Mouse (Mus musculus): ENCODE measurements at regions not wholly inside any gene's neighbourhood (a gene's known extent, or its start where the extent isn't known, plus 50 kb on each side); places are given as distances from the start of the nearest gene placed in this dataset.

- WGBS: 72% methylated on average over 2 of the region's 2 CpGs
- DNase-seq (ENCODE audit: low spot score) (no peak), ATAC-seq (ENCODE audit: low FRiP score, low TSS enrichment) (no peak)
- TF ChIP-seq CTCF (IDR thresholded peaks at IDR 0.05; ENCODE audit: low read depth) (peak; percentile 27; the same call in 1 of the 2 replicates), EP300 (optimal IDR thresholded peaks at IDR 0.05) (no peak)
- H3K27me3 ChIP-seq (ENCODE audit: control insufficient read depth, insufficient read depth, low read length): no peaks in the 10 kb centered on the region
- H3K36me3 ChIP-seq (ENCODE audit: control insufficient read depth, insufficient read depth, low read length): no peaks in the 10 kb centered on the region
- no peaks in the 10 kb centered on the region for H3K9me3 ChIP-seq (ENCODE audit: control insufficient read depth, low read length)
- H3K9ac ChIP-seq (ENCODE audit: low read length): no peak overlapping the region
- no peaks in the 10 kb centered on the region for H3K4me1 ChIP-seq (replicated peaks; ENCODE audit: control insufficient read depth, insufficient read depth)
- H3K4me2 ChIP-seq (replicated peaks; ENCODE audit: low read depth): no peak overlapping the region
- H3K4me3 ChIP-seq (ENCODE audit: low read depth, low read length): no peak overlapping the region
- no peak overlapping the region for H3K27ac ChIP-seq (replicated peaks)
Measured at GRCm38 (mm10) chr3:128247816-128248215, 351.7 kb upstream of the Fam241a start.

- Histone ChIP-seq H3K4me1 (replicated peaks; ENCODE audit: control insufficient read depth, insufficient read depth) (no peaks in the 10 kb centered on the region), H3K27ac (replicated peaks) (no peak overlapping the region), H3K9ac (ENCODE audit: low read length) (no peak overlapping the region), H3K36me3 (ENCODE audit: control insufficient read depth, insufficient read depth, low read length) (no peaks in the 10 kb centered on the region), H3K9me3 (ENCODE audit: control insufficient read depth, low read length) (no peaks in the 10 kb centered on the region), H3K27me3 (ENCODE audit: control insufficient read depth, insufficient read depth, low read length) (no peaks in the 10 kb centered on the region), H3K4me2 (replicated peaks; ENCODE audit: low read depth) (no peak overlapping the region), H3K4me3 (ENCODE audit: low read depth, low read length) (no peak overlapping the region)
- TF ChIP-seq EP300 (optimal IDR thresholded peaks at IDR 0.05) (no peak), CTCF (IDR thresholded peaks at IDR 0.05; ENCODE audit: low read depth) (no peak)
- ATAC-seq (ENCODE audit: low FRiP score, low TSS enrichment): no peak
- no peak for DNase-seq (ENCODE audit: low spot score)
- 29% methylated on average over 7 of the region's 7 CpGs for WGBS
Measured at GRCm38 (mm10) chr3:128239813-128240421, 343.8 kb upstream of the Fam241a start.

DNA sequence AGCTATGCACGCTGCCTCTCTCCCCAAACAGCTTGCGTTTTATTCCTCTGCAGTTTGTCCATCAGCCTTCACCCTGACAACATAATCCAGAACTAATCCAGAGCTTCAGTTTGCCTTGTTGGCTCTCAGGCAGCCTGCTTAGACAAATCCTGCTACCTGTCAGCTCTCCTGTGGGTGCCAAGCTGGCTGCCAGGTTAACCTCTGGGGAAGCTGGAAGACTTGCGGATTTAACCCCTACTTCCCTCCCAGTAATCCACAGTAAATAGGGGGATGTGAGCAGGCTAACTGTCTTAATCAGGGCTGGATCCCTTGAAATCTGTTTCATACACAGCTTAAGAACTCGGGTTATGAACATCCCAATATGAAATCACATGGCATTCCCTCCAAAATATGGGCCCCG lies 334.3 kb upstream of the Fam241a start:
- 51% methylated on average over 5 of the region's 5 CpGs for WGBS
- TF ChIP-seq EP300 (optimal IDR thresholded peaks at IDR 0.05) (no peak), CTCF (IDR thresholded peaks at IDR 0.05; ENCODE audit: low read depth) (no peak)
- ATAC-seq (ENCODE audit: low FRiP score, low TSS enrichment): no peak

DNA sequence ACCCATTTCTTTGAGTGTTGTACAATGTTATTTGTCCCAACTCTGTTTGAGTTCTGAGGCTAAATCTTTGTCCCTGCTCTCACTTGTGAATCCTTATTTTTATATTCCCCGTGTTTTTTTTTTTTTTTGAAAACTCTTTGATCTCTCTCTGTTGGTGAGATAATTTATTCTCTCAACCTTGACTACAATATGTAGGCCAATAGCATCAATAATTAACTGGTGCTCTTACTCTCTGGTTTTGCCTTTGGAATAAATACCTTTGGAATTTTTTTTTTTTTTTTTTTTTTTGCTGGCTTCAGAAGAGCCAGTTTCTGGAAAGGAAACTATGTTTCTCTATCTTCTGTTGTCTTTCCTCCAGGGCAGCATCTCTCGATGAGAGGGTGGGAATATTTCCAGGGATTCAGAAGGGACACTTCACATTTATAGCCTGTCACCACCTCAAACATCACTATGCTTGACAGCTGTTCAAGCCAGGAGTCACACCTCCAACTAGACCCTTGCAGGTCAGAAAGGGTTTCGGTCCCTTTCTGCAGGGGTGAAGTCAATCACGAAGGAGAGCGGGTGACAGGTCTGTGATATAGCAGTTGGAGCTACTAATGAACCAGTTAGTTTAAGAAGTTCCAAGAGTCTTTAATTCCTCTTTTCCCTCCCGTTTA lies 330.9 kb upstream of the Fam241a start:
- H3K27ac ChIP-seq (replicated peaks): no peak overlapping the region
- H3K4me3 ChIP-seq (ENCODE audit: low read depth, low read length): no peak overlapping the region
- H3K4me2 ChIP-seq (replicated peaks; ENCODE audit: low read depth): no peak overlapping the region
- no peaks in the 10 kb centered on the region for H3K27me3 ChIP-seq (ENCODE audit: control insufficient read depth, insufficient read depth, low read length)
- no peaks in the 10 kb centered on the region for H3K9me3 ChIP-seq (ENCODE audit: control insufficient read depth, low read length)
- 63% methylated on average over 6 of the region's 6 CpGs for WGBS
- no peaks in the 10 kb centered on the region for H3K36me3 ChIP-seq (ENCODE audit: control insufficient read depth, insufficient read depth, low read length)
- TF ChIP-seq EP300 (optimal IDR thresholded peaks at IDR 0.05): no peak
- no peak for TF ChIP-seq CTCF (IDR thresholded peaks at IDR 0.05; ENCODE audit: low read depth)
- no peak overlapping the region for H3K9ac ChIP-seq (ENCODE audit: low read length)
- no peaks in the 10 kb centered on the region for H3K4me1 ChIP-seq (replicated peaks; ENCODE audit: control insufficient read depth, insufficient read depth)
- ATAC-seq (ENCODE audit: low FRiP score, low TSS enrichment): no peak
- no peak for DNase-seq (ENCODE audit: low spot score)

More for the DNA sequence above, 334.3 kb upstream of the Fam241a start:
- H3K4me1 ChIP-seq (replicated peaks; ENCODE audit: control insufficient read depth, insufficient read depth): no peaks in the 10 kb centered on the region
- no peak for DNase-seq (ENCODE audit: low spot score)
- H3K27ac ChIP-seq (replicated peaks): no peak overlapping the region
- no peaks in the 10 kb centered on the region for H3K36me3 ChIP-seq (ENCODE audit: control insufficient read depth, insufficient read depth, low read length)
- H3K9me3 ChIP-seq (ENCODE audit: control insufficient read depth, low read length): no peaks in the 10 kb centered on the region
- H3K9ac ChIP-seq (ENCODE audit: low read length): no peak overlapping the region
- no peaks in the 10 kb centered on the region for H3K27me3 ChIP-seq (ENCODE audit: control insufficient read depth, insufficient read depth, low read length)
- no peak overlapping the region for H3K4me2 ChIP-seq (replicated peaks; ENCODE audit: low read depth)
- no peak overlapping the region for H3K4me3 ChIP-seq (ENCODE audit: low read depth, low read length)

DNA sequence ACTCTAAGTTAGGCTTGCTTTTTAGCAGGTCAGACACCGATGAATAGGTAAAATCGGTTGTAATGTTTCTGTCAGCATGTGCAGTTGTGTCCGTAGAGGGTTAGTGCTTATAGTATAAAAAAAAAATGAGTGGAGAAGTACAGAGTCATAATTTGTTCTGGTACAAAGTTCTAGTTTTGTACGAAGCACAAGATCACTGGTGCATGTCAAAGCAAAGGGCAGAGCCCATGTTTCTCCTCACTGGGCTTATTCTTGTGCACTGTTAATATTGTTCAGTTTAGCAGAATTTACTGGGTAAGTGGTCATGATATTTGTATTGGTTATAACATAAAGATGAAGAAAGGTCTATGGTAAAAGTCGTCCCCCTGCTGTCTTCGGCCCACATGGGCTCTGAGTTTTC lies 330.4 kb upstream of the Fam241a start:
- Histone ChIP-seq H3K4me2 (replicated peaks; ENCODE audit: low read depth) (no peak overlapping the region), H3K9ac (ENCODE audit: low read length) (no peak overlapping the region), H3K27ac (replicated peaks) (no peak overlapping the region), H3K36me3 (ENCODE audit: control insufficient read depth, insufficient read depth, low read length) (no peaks in the 10 kb centered on the region), H3K4me3 (ENCODE audit: low read depth, low read length) (no peak overlapping the region), H3K27me3 (ENCODE audit: control insufficient read depth, insufficient read depth, low read length) (no peaks in the 10 kb centered on the region), H3K9me3 (ENCODE audit: control insufficient read depth, low read length) (no peaks in the 10 kb centered on the region), H3K4me1 (replicated peaks; ENCODE audit: control insufficient read depth, insufficient read depth) (no peaks in the 10 kb centered on the region)
- 80% methylated on average over 6 of the region's 6 CpGs for WGBS
- no peak for TF ChIP-seq EP300 (optimal IDR thresholded peaks at IDR 0.05)
- no peak for TF ChIP-seq CTCF (IDR thresholded peaks at IDR 0.05; ENCODE audit: low read depth)
- DNase-seq (ENCODE audit: low spot score): no peak
- ATAC-seq (ENCODE audit: low FRiP score, low TSS enrichment): no peak

GRCm38 (mm10) chr3:128222344-128222743 lies 326.2 kb upstream of the Fam241a start:
- WGBS: 41% methylated on average over 12 of the region's 12 CpGs
- H3K27ac ChIP-seq (replicated peaks): no peak overlapping the region
- DNase-seq (ENCODE audit: low spot score): no peak
- H3K9ac ChIP-seq (ENCODE audit: low read length): no peak overlapping the region
- ATAC-seq (ENCODE audit: low FRiP score, low TSS enrichment): no peak
- no peaks in the 10 kb centered on the region for H3K27me3 ChIP-seq (ENCODE audit: control insufficient read depth, insufficient read depth, low read length)
- no peak overlapping the region for H3K4me2 ChIP-seq (replicated peaks; ENCODE audit: low read depth)
- no peaks in the 10 kb centered on the region for H3K4me1 ChIP-seq (replicated peaks; ENCODE audit: control insufficient read depth, insufficient read depth)
- H3K36me3 ChIP-seq (ENCODE audit: control insufficient read depth, insufficient read depth, low read length): no peaks in the 10 kb centered on the region
- no peak overlapping the region for H3K4me3 ChIP-seq (ENCODE audit: low read depth, low read length)
- no peaks in the 10 kb centered on the region for H3K9me3 ChIP-seq (ENCODE audit: control insufficient read depth, low read length)
- TF ChIP-seq CTCF (IDR thresholded peaks at IDR 0.05; ENCODE audit: low read depth) (no peak), EP300 (optimal IDR thresholded peaks at IDR 0.05) (no peak)

Data from stomach, postnatal 0 days (tissue).